Mouse (Mus musculus) MEL (cell line): ENCODE measurements at regions not wholly inside any gene's neighbourhood (a gene's known extent, or its start where the extent isn't known, plus 50 kb on each side); places are given as distances from the start of the nearest gene placed in this dataset.
A peak's percentile ranks its signal among the peaks of the same experiment; 100 is the strongest.

Source experiments
- DNase-seq: peaks from one replicate; pipeline ENCODE4 v3.0.0; 2011; ENCODE audit warnings: low read depth, low spot score
- H3K27ac ChIP-seq: 2 replicates; pipeline ENCODE4 v1.5.1; 2012; ENCODE audit warnings: low read depth, mild to moderate bottlenecking, control low read depth, low read length, moderate library complexity; ENCODE audit not compliant: control insufficient read depth
- H3K27me3 ChIP-seq, 2 experiments: fragments of 150-350 bp in 1 of 2; sonication (generic) in 1 of 2; 2 replicates each; pipeline ENCODE4 v1.6.1; 2012; ENCODE audit warnings: low read length in 2 of 2, mild to moderate bottlenecking in 2 of 2, improper control_type of control experiment in 1 of 2, moderate library complexity in 1 of 2; ENCODE audit not compliant: insufficient read depth in 2 of 2, control insufficient read depth in 1 of 2
- H3K36me3 ChIP-seq, 2 experiments: 2 replicates each; pipeline ENCODE4 v1.6.1; 2012 to 2014; ENCODE audit warnings: low read length in 2 of 2, improper control_type of control experiment in 1 of 2, inconsistent platforms in 1 of 2, mild to moderate bottlenecking in 1 of 2; ENCODE audit not compliant: insufficient read depth in 2 of 2, control insufficient read depth in 1 of 2
- H3K4me1 ChIP-seq, 2 experiments: fragments of 150-350 bp in 1 of 2; sonication (generic) in 1 of 2; 2 replicates each; pipeline ENCODE4 v1.6.1; 2012; ENCODE audit warnings: low read length in 2 of 2, improper control_type of control experiment in 1 of 2, mild to moderate bottlenecking in 1 of 2; ENCODE audit not compliant: insufficient read depth in 2 of 2, control insufficient read depth in 1 of 2
- H3K4me3 ChIP-seq, 2 experiments: fragments of 150-350 bp in 1 of 2; sonication (generic) in 1 of 2; 2 replicates each; pipeline ENCODE4 v1.5.1; 2012; ENCODE audit warnings: low read depth in 2 of 2, low read length in 2 of 2, mild to moderate bottlenecking in 2 of 2, moderate library complexity in 2 of 2, control low read depth in 1 of 2, improper control_type of control experiment in 1 of 2; ENCODE audit not compliant: control insufficient read depth in 1 of 2, insufficient read depth in 1 of 2
- H3K79me2 ChIP-seq: 2 replicates; pipeline ENCODE4 v1.6.1; 2012; ENCODE audit warnings: mild to moderate bottlenecking, low read length, moderate library complexity; ENCODE audit not compliant: control insufficient read depth, poor library complexity, insufficient read depth
- H3K9ac ChIP-seq: 2 replicates; pipeline ENCODE4 v1.6.1; 2012; ENCODE audit warnings: low read depth, mild to moderate bottlenecking, control low read depth, low read length, moderate library complexity; ENCODE audit not compliant: control insufficient read depth, poor library complexity, severe bottlenecking
- H3K9me3 ChIP-seq: fragments of 150-350 bp; sonication (generic); replicated peaks from 2 replicates; pipeline ENCODE4 v1.6.1; 2012; ENCODE audit warnings: mild to moderate bottlenecking, low read length, improper control_type of control experiment, moderate library complexity; ENCODE audit not compliant: insufficient read depth
- BHLHE40 ChIP-seq: IDR thresholded peaks from 2 replicates; pipeline ENCODE4 v1.6.1; 2012; ENCODE audit warnings: low read depth, mild to moderate bottlenecking, inconsistent platforms, low read length, improper control_type of control experiment, borderline replicate concordance
- CHD1 ChIP-seq: IDR thresholded peaks from 2 replicates; pipeline ENCODE4 v1.6.1; 2012; ENCODE audit warnings: low read depth, mild to moderate bottlenecking, inconsistent platforms, low read length, improper control_type of control experiment
- CHD2 ChIP-seq: IDR thresholded peaks from 2 replicates; pipeline ENCODE4 v1.6.1; 2011; ENCODE audit warnings: low read length, improper control_type of control experiment
- CTCF ChIP-seq, 3 experiments: IDR thresholded peaks in 2 of 3; conservative IDR thresholded peaks in 1 of 3; 2 replicates each; pipeline ENCODE4 v1.5.1; 2011 to 2012; ENCODE audit warnings: low read length in 3 of 3, low read depth in 2 of 3, mild to moderate bottlenecking in 2 of 3, improper control_type of control experiment in 1 of 3, inconsistent platforms in 1 of 3, mixed read lengths in 1 of 3, moderate library complexity in 1 of 3; ENCODE audit not compliant: control insufficient read depth in 1 of 3, insufficient read depth in 1 of 3, poor library complexity in 1 of 3, severe bottlenecking in 1 of 3
- EP300 ChIP-seq, 2 experiments: IDR thresholded peaks; 2 replicates each; pipeline ENCODE4 v1.6.1; 2011; ENCODE audit warnings: improper control_type of control experiment in 2 of 2, low read length in 2 of 2, low read depth in 1 of 2, mild to moderate bottlenecking in 1 of 2
- GABPA ChIP-seq: IDR thresholded peaks from 2 replicates; pipeline ENCODE4 v1.6.1; 2012; ENCODE audit warnings: low read depth, mild to moderate bottlenecking, inconsistent platforms, low read length, improper control_type of control experiment, moderate library complexity
- HCFC1 ChIP-seq: IDR thresholded peaks from 2 replicates; pipeline ENCODE4 v1.6.1; 2012; ENCODE audit warnings: low read depth, mild to moderate bottlenecking, inconsistent platforms, low read length, improper control_type of control experiment, moderate library complexity
- KAT2A ChIP-seq: conservative IDR thresholded peaks from 2 replicates; pipeline ENCODE4 v1.6.1; 2012; ENCODE audit warnings: low read depth, low read length, improper control_type of control experiment, inconsistent platforms
- MAFK ChIP-seq: IDR thresholded peaks from 2 replicates; pipeline ENCODE4 v1.6.1; 2011; ENCODE audit warnings: low read depth, mild to moderate bottlenecking, low read length, improper control_type of control experiment, borderline replicate concordance
- MAX ChIP-seq: IDR thresholded peaks from 2 replicates; pipeline ENCODE4 v1.6.1; 2011; ENCODE audit warnings: low read length, improper control_type of control experiment
- MEF2A ChIP-seq: IDR thresholded peaks from 2 replicates; pipeline ENCODE4 v1.6.1; 2014; ENCODE audit warnings: low read depth, mild to moderate bottlenecking, inconsistent platforms, low read length, improper control_type of control experiment; ENCODE audit not compliant: poor library complexity, insufficient replicate concordance, severe bottlenecking; ENCODE audit errors: extremely low read depth
- MYB ChIP-seq: IDR thresholded peaks from 2 replicates; pipeline ENCODE4 v1.6.1; 2011; ENCODE audit warnings: mild to moderate bottlenecking, low read depth, low read length, improper control_type of control experiment
- MYC ChIP-seq: IDR thresholded peaks from 2 replicates; pipeline ENCODE4 v1.6.1; 2011; ENCODE audit warnings: low read depth, mild to moderate bottlenecking, low read length, improper control_type of control experiment, moderate library complexity
- NRF1 ChIP-seq: IDR thresholded peaks from 2 replicates; pipeline ENCODE4 v1.6.1; 2014; ENCODE audit warnings: low read depth, mild to moderate bottlenecking, inconsistent platforms, low read length, improper control_type of control experiment, moderate library complexity; ENCODE audit not compliant: poor library complexity, insufficient read depth, severe bottlenecking
- POLR2AphosphoS5 ChIP-seq: IDR thresholded peaks from 2 replicates; pipeline ENCODE4 v1.6.1; 2012; ENCODE audit warnings: low read depth, borderline replicate concordance, mild to moderate bottlenecking, inconsistent platforms, low read length, moderate library complexity, mixed read lengths
- RAD21 ChIP-seq: IDR thresholded peaks from 2 replicates; pipeline ENCODE4 v1.6.1; 2011; ENCODE audit warnings: mild to moderate bottlenecking, low read depth, low read length, improper control_type of control experiment
- SMC3 ChIP-seq: IDR thresholded peaks from 2 replicates; pipeline ENCODE4 v1.6.1; 2011; ENCODE audit warnings: low read depth, low read length, improper control_type of control experiment
- USF1 ChIP-seq: IDR thresholded peaks from 2 replicates; pipeline ENCODE4 v1.6.1; 2014; ENCODE audit warnings: low read depth, mild to moderate bottlenecking, inconsistent platforms, low read length, improper control_type of control experiment, moderate library complexity
- ZMIZ1 ChIP-seq: IDR thresholded peaks from 2 replicates; pipeline ENCODE4 v1.6.1; 2012; ENCODE audit warnings: low read depth, mild to moderate bottlenecking, inconsistent platforms, low read length, improper control_type of control experiment, moderate library complexity
- ZNF384 ChIP-seq: IDR thresholded peaks from 2 replicates; pipeline ENCODE4 v1.6.1; 2012; ENCODE audit warnings: low read depth, mild to moderate bottlenecking, inconsistent platforms, low read length, improper control_type of control experiment

DNA sequence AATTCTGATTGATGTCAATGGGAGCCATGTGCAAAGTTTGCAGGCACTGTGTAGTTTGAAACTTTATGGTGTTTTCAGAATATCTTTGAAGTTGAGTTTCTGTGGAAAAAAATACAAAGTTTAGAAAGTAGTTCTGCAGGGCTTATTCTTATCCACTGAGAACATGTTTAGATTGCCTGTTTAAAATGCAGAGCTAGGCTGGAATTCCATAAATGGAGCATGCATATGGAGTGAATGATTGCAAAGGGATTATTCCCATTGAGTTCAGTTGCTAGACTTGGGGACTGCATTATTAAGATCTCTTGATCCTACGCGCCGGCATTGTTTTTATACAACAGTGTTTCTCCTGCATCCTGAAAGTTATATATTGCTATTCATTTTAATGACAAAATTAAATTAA is 397.8 kb upstream of the Gm21833 start:
- TF ChIP-seq NRF1 (no peak), CHD1 (no peak), EP300 (IDR thresholded peaks at IDR 0.05; ENCODE audit: low read depth in 1 of 2, low read length in 2 of 2) (no peak), BHLHE40 (no peak), MAFK (no peak), ZMIZ1 (no peak), RAD21 (no peak), CHD2 (no peak), MEF2A (no peak), MAX (no peak), KAT2A (no peak), USF1 (no peak), MYC (no peak), GABPA (no peak), MYB (no peak), POLR2AphosphoS5 (no peak), HCFC1 (no peak), ZNF384 (no peak), CTCF (IDR thresholded peaks at IDR 0.05 in 2 of 3, conservative IDR thresholded peaks at IDR 0.05 in 1 of 3; ENCODE audit: control insufficient read depth in 1 of 3, insufficient read depth in 1 of 3, low read depth in 2 of 3, low read length in 3 of 3, poor library complexity in 1 of 3, severe bottlenecking in 1 of 3) (no peak), SMC3 (no peak)
- no peak for DNase-seq
- H3K27me3 ChIP-seq = no peaks in the 10 kb centered on the region
- no peak overlapping the region for H3K27ac ChIP-seq
- no peak overlapping the region for H3K4me3 ChIP-seq
- H3K9me3 ChIP-seq = no peaks in the 10 kb centered on the region
- no peaks in the 10 kb centered on the region for H3K4me1 ChIP-seq
- no peaks in the 10 kb centered on the region for H3K36me3 ChIP-seq
- no peaks in the 10 kb centered on the region for H3K79me2 ChIP-seq
- no peak overlapping the region for H3K9ac ChIP-seq

DNA sequence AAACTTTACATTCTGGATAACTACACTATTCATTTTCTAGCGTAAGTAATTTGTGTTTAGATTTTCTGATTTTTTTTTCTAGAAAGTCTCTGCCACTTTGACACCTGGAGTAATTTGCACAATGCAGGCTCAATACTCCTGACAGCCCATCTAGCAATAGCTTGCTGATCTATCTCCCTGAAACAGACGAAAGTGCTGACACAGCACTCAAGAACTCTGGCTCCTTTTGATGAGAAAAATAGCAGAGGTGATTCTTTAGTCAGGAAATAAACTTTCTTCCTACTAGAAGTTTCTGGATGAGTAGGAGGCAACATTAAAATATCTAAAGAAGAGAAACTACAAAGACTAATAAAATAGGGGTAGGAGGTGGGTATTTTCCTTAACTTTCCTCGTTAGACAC is 397.1 kb upstream of the Gm21833 start:
- Histone ChIP-seq H3K27ac (no peak overlapping the region), H3K9me3 (no peaks in the 10 kb centered on the region), H3K4me3 (no peak overlapping the region), H3K9ac (no peak overlapping the region), H3K79me2 (no peaks in the 10 kb centered on the region), H3K36me3 (no peaks in the 10 kb centered on the region), H3K4me1 (no peaks in the 10 kb centered on the region), H3K27me3 (no peaks in the 10 kb centered on the region)
- DNase-seq = no peak
- TF ChIP-seq ZNF384 (no peak), MAFK (0 out of 2 replicates have a peak, but pooled peaks have one; percentile 18)
